24 mouse cellular contexts compared by ENCODE assay signal in genomic region chr11:86691482-86691881, GRCm38 (mm10). TPM values are rescaled to one million over a fixed set of nuclear protein-coding genes. Genes with fewer than 3 reads are reported as not detected.
DNase-seq lines count a peak whose midpoint lies in the region; ATAC-seq and TF ChIP-seq lines count a peak whose summit lies in the region.
"Had no signal": no experiment of that assay in that cellular context is flagged by ENCODE, and none has a peak within 500 bp of the region (broad histone marks: within the 10 kb centered on the region; RNA-seq: fewer than 3 reads in every experiment).

No protein-coding gene starts in this region.

- peaks cover 36% of the 10 kb centered on the region for H3K36me3 ChIP-seq in kidney, postnatal 0 days (ENCODE audit: insufficient read depth, low read length)
- H3K36me3 ChIP-seq in MEL (ENCODE audit: control insufficient read depth in 1 of 2, insufficient read depth in 2 of 2, low read length in 2 of 2) (peaks cover 47 to 55% of the 10 kb centered on the region in 2 experiments), macrophage (ENCODE audit: inconsistent target) (peaks cover 51% of the 10 kb centered on the region)
- peaks cover 71% of the 10 kb centered on the region for H3K36me3 ChIP-seq in forebrain, embryonic 15.5 days

- H3K9ac ChIP-seq in kidney, postnatal 0 days (ENCODE audit: low read depth, low read length): no peak overlapping the region
- peak overlapping the region; percentile 50 for H3K9ac ChIP-seq in MEL (ENCODE audit: control insufficient read depth, low read depth, low read length, poor library complexity, severe bottlenecking)
- no peak overlapping the region for H3K9ac ChIP-seq in forebrain, embryonic 15.5 days (replicated peaks)
- H3K9ac ChIP-seq: forebrain, embryonic 12.5 days; liver, embryonic 14.5 days; lung, embryonic 15.5 days; neural tube, embryonic 15.5 days; stomach, embryonic 15.5 days had no signal

- H3K4me1 ChIP-seq in kidney, postnatal 0 days (replicated peaks; ENCODE audit: insufficient read depth, low read length): no peaks in the 10 kb centered on the region
- peaks cover 8 to 11% of the 10 kb centered on the region in 2 experiments for H3K4me1 ChIP-seq in MEL (ENCODE audit: control insufficient read depth in 1 of 2, insufficient read depth in 2 of 2, low read length in 2 of 2)
- H3K4me1 ChIP-seq in forebrain, embryonic 15.5 days: peaks cover under 1% of the 10 kb centered on the region; the same call in 1 of the 2 replicates
- H3K4me1 ChIP-seq: forebrain, embryonic 12.5 days; heart, embryonic 10.5 days; lung, embryonic 15.5 days; stomach, embryonic 15.5 days had no signal

- TF ChIP-seq CTCF in kidney, postnatal 0 days (IDR thresholded peaks at IDR 0.05; ENCODE audit: low read depth): no peak
- no peak for TF ChIP-seq CTCF in MEL (IDR thresholded peaks at IDR 0.05 in 2 of 3, conservative IDR thresholded peaks at IDR 0.05 in 1 of 3; ENCODE audit: control insufficient read depth in 1 of 3, insufficient read depth in 1 of 3, low read depth in 2 of 3, low read length in 3 of 3, poor library complexity in 1 of 3, severe bottlenecking in 1 of 3)

- no peaks in the 10 kb centered on the region for H3K27me3 ChIP-seq in kidney, postnatal 0 days (ENCODE audit: insufficient read depth, low read length)
- H3K27me3 ChIP-seq in MEL (ENCODE audit: control insufficient read depth in 1 of 2, insufficient read depth in 2 of 2, low read length in 2 of 2): no peaks in the 10 kb centered on the region
- no peaks in the 10 kb centered on the region for H3K27me3 ChIP-seq in forebrain, embryonic 15.5 days
- H3K27me3 ChIP-seq: forebrain, embryonic 12.5 days; lung, embryonic 15.5 days; neural tube, embryonic 15.5 days; stomach, embryonic 15.5 days had no signal

- peak; percentile 11 for DNase-seq in kidney, postnatal 0 days (ENCODE audit: low spot score)
- no peak for DNase-seq in kidney, adult 18-20 months
- DNase-seq in 416B (ENCODE audit: low read depth) (peak; percentile 61), MEL (ENCODE audit: low read depth, low spot score) (peak; percentile 83)
- no peak for DNase-seq in gastrocnemius, postnatal 10 days
- DNase-seq: cerebellum, adult 11-12 months; cerebellum, postnatal 14 days; kidney, postnatal 25 days; layer of hippocampus, adult 9-11 months; lung, postnatal 4 days; right cerebral cortex, adult 18-20 months; thymus, postnatal 25 days had no signal

- peaks cover 19% of the 10 kb centered on the region for H3K79me2 ChIP-seq in MEL (ENCODE audit: control insufficient read depth, insufficient read depth, low read length, poor library complexity)
- H3K79me2 ChIP-seq in macrophage (ENCODE audit: inconsistent target): peaks cover 70% of the 10 kb centered on the region

- no peak overlapping the region for H3K4me2 ChIP-seq in kidney, postnatal 0 days (ENCODE audit: low read length)
- H3K4me2 ChIP-seq in forebrain, embryonic 15.5 days (replicated peaks): no peak overlapping the region
- H3K4me2 ChIP-seq: forebrain, embryonic 12.5 days; lung, embryonic 15.5 days; neural tube, embryonic 15.5 days; stomach, embryonic 15.5 days had no signal

- no peaks in the 10 kb centered on the region for H3K9me3 ChIP-seq in kidney, postnatal 0 days (replicated peaks; ENCODE audit: low read length)
- no peaks in the 10 kb centered on the region for H3K9me3 ChIP-seq in MEL (replicated peaks; ENCODE audit: insufficient read depth, low read length)
- H3K9me3 ChIP-seq in forebrain, embryonic 15.5 days: no peaks in the 10 kb centered on the region
- H3K9me3 ChIP-seq: forebrain, embryonic 12.5 days; G1E; heart, embryonic 10.5 days; lung, embryonic 15.5 days; neural tube, embryonic 15.5 days; stomach, embryonic 15.5 days had no signal

- H3K27ac ChIP-seq in kidney, postnatal 0 days: no peak overlapping the region
- peak overlapping the region; percentile 94 for H3K27ac ChIP-seq in MEL (ENCODE audit: control insufficient read depth, low read depth, low read length)
- H3K27ac ChIP-seq in macrophage: peak overlapping the region; percentile 7; the same call in 1 of the 2 replicates
- no peak overlapping the region for H3K27ac ChIP-seq in forebrain, embryonic 15.5 days (replicated peaks)
- H3K27ac ChIP-seq: forebrain, embryonic 12.5 days; heart, embryonic 10.5 days; hindbrain, postnatal 0 days; left cerebral cortex, adult 2 months; liver, embryonic 14.5 days; lung, embryonic 15.5 days; neural tube, embryonic 15.5 days; stomach, embryonic 15.5 days had no signal

- no peak for TF ChIP-seq POLR2A in MEL (IDR thresholded peaks at IDR 0.05; ENCODE audit: control insufficient read depth in 1 of 2, insufficient read depth in 1 of 2, low read depth in 1 of 2, low read length in 2 of 2, poor library complexity in 1 of 2)

- 81% methylated on average over 3 of the region's 3 CpGs for WGBS in kidney, postnatal 0 days
- whole genome bisulfite sequencing in macrophage (ENCODE audit: missing documents): 90% methylated on average over 3 of the region's 3 CpGs
- WGBS in forebrain, embryonic 15.5 days: 94% methylated on average over 3 of the region's 3 CpGs

- no peak for TF ChIP-seq RAD21 in MEL (IDR thresholded peaks at IDR 0.05; ENCODE audit: low read depth, low read length)

- ATAC-seq in kidney, postnatal 0 days (replicated peaks; ENCODE audit: low FRiP score, low read depth): no peak; the same call in 1 of the 2 replicates
- ATAC-seq in forebrain, embryonic 15.5 days (replicated peaks): no peak
- ATAC-seq: hindbrain, postnatal 0 days; intestine, postnatal 0 days had no signal

- peak in 1 of 2 experiments; percentile 77; a peak in 2 of 4 replicates for TF ChIP-seq EP300 in MEL (IDR thresholded peaks at IDR 0.05; ENCODE audit: low read depth in 1 of 2, low read length in 2 of 2)

- no peak overlapping the region for H3K4me3 ChIP-seq in kidney, postnatal 0 days (replicated peaks; ENCODE audit: low read depth, low read length)
- H3K4me3 ChIP-seq in MEL (ENCODE audit: control insufficient read depth in 1 of 2, insufficient read depth in 1 of 2, low read depth in 2 of 2, low read length in 2 of 2) (no peak overlapping the region), macrophage (ENCODE audit: inconsistent target) (no peak overlapping the region)
- H3K4me3 ChIP-seq in forebrain, embryonic 15.5 days: no peak overlapping the region
- H3K4me3 ChIP-seq: forebrain, embryonic 12.5 days; heart, embryonic 10.5 days; left cerebral cortex, adult 2 months; lung, embryonic 15.5 days; neural tube, embryonic 15.5 days; stomach, embryonic 15.5 days had no signal

TF ChIP-seq in MEL, 35 proteins besides CTCF, POLR2A, EP300 and RAD21 (continues in another document):
- no peak for TF ChIP-seq UBTF (IDR thresholded peaks at IDR 0.05; ENCODE audit: borderline replicate concordance, insufficient read depth, low read depth, low read length)
- no peak for TF ChIP-seq POLR2AphosphoS5 (IDR thresholded peaks at IDR 0.05; ENCODE audit: borderline replicate concordance, low read depth, low read length)
- TF ChIP-seq MYB (IDR thresholded peaks at IDR 0.05; ENCODE audit: low read depth, low read length): no peak
- TF ChIP-seq USF1 (IDR thresholded peaks at IDR 0.05; ENCODE audit: low read depth, low read length): no peak
- TF ChIP-seq JUND (IDR thresholded peaks at IDR 0.05; ENCODE audit: low read depth, low read length): no peak
- TF ChIP-seq GABPA (IDR thresholded peaks at IDR 0.05; ENCODE audit: low read depth, low read length): no peak
- TF ChIP-seq MAX (IDR thresholded peaks at IDR 0.05; ENCODE audit: low read length): no peak
- no peak for TF ChIP-seq NELFE (IDR thresholded peaks at IDR 0.05; ENCODE audit: low read depth, low read length)
- peak; percentile 44; the same call in 1 of the 2 replicates for TF ChIP-seq TCF12 (IDR thresholded peaks at IDR 0.05; ENCODE audit: low read depth, low read length)
- no peak for TF ChIP-seq ZKSCAN1 (IDR thresholded peaks at IDR 0.05; ENCODE audit: low read depth, low read length)
- TF ChIP-seq KAT2A (conservative IDR thresholded peaks at IDR 0.05; ENCODE audit: low read depth, low read length): peak; percentile 56
- peak; percentile 37; the same call in 1 of the 2 replicates for TF ChIP-seq MXI1 (IDR thresholded peaks at IDR 0.05; ENCODE audit: low read depth, low read length)
- no peak for TF ChIP-seq CHD2 (IDR thresholded peaks at IDR 0.05; ENCODE audit: low read length)
- no peak for TF ChIP-seq TBP (IDR thresholded peaks at IDR 0.05; ENCODE audit: low read depth, low read length)
- TF ChIP-seq NRF1 (IDR thresholded peaks at IDR 0.05; ENCODE audit: insufficient read depth, low read depth, low read length, poor library complexity, severe bottlenecking): no peak
- no peak; the same call in 1 of the 2 replicates for TF ChIP-seq SMC3 (IDR thresholded peaks at IDR 0.05; ENCODE audit: low read depth, low read length)
- no peak for TF ChIP-seq HCFC1 (IDR thresholded peaks at IDR 0.05; ENCODE audit: low read depth, low read length)

RNA-seq across cellular contexts. Expression of gene Ptrh2, which starts 7.7 kb away (rescaled TPM):
- 28.6 and 31.2 TPM in 2 replicates for polyA plus RNA-seq in kidney, postnatal 0 days (2015; fragmentation: Nextera tagmentation; extraction: Ambion mirVana)
- total RNA-seq in MEL (2012; rRNA removed): 37.3 and 40.3 TPM in 2 replicates
- polyA plus RNA-seq in MEL (2012; ENCODE audit: insufficient read depth in 1 of 2, insufficient read length in 2 of 2, low read depth in 1 of 2, low replicate concordance in 2 of 2, missing spikeins in 1 of 2) (10 to 100 TPM in 1 of 2 experiments, not detected in 1; 30.0 TPM), macrophage (2018) (4.8 to 8.1 TPM (median 5.8 TPM) in 3 replicates)
- total RNA-seq in macrophage (2018; cell fraction: chromatin; rRNA removed): 1 to 10 TPM in 22 of 26 experiments, under 1 TPM in 4; 0.43 to 8.2 (median 2.4) TPM
- total RNA-seq in macrophage (2018; cell fraction: cytosol; rRNA removed): 1 to 10 TPM; 2.6 to 8.1 (median 6.1) TPM
- 1 to 10 TPM in 25 of 26 experiments, under 1 TPM in 1; 0.96 to 9.8 (median 3.0) TPM for total RNA-seq in macrophage (2018; cell fraction: nucleus; rRNA removed)
- 1 to 10 TPM; 8.1 to 8.5 TPM for total RNA-seq in gastrocnemius, postnatal 10 days (2021)
- polyA plus RNA-seq in forebrain, embryonic 15.5 days (2015; fragmentation: Nextera tagmentation; extraction: Ambion mirVana): 37.7 and 38.2 TPM in 2 replicates

RNA-seq across cellular contexts. Expression of gene Vmp1, which starts 7.8 kb away (rescaled TPM):
- polyA plus RNA-seq in kidney, postnatal 0 days (2015; fragmentation: Nextera tagmentation; extraction: Ambion mirVana): 222 and 249 TPM in 2 replicates
- 61.8 and 64.4 TPM in 2 replicates for total RNA-seq in MEL (2012; rRNA removed)
- polyA plus RNA-seq in MEL (2012; ENCODE audit: insufficient read depth in 1 of 2, insufficient read length in 2 of 2, low read depth in 1 of 2, low replicate concordance in 2 of 2, missing spikeins in 1 of 2) (10 to 100 TPM in 1 of 2 experiments, not detected in 1; 94.9 TPM), macrophage (2018) (100 to 184 TPM (median 127 TPM) in 3 replicates)
- total RNA-seq in macrophage (2018; cell fraction: chromatin; rRNA removed): 1,000 to 10,000 TPM in 19 of 26 experiments, 100 to 1,000 TPM in 7; 453 to 1,709 (median 1,185) TPM
- 100 to 1,000 TPM in 22 of 26 experiments, 10 to 100 TPM in 4; 78.5 to 270 (median 141) TPM for total RNA-seq in macrophage (2018; cell fraction: cytosol; rRNA removed)
- total RNA-seq in macrophage (2018; cell fraction: nucleus; rRNA removed): 1,000 to 10,000 TPM in 24 of 26 experiments, 100 to 1,000 TPM in 2; 806 to 3,396 (median 2,155) TPM
- total RNA-seq in gastrocnemius, postnatal 10 days (2021): 10 to 100 TPM; 55.6 to 58.5 TPM
- polyA plus RNA-seq in forebrain, embryonic 15.5 days (2015; fragmentation: Nextera tagmentation; extraction: Ambion mirVana): 99.0 and 99.6 TPM in 2 replicates

Comparison
In these comparisons a context has a peak if more than half of its experiments do, and no peak if none do; other contexts are left out.
1. DNase-seq: peak in kidney, postnatal 0 days (single experiment), 416B (single experiment) and MEL (single experiment); none in kidney, adult 18-20 months (single experiment) and gastrocnemius, postnatal 10 days (single experiment).
2. H3K27ac ChIP-seq: peak in MEL (single experiment) and macrophage (single experiment); none in kidney, postnatal 0 days (single experiment) and forebrain, embryonic 15.5 days (single experiment).